Mouse (Mus musculus): ENCODE measurements around the gene Tex101.
"Not testable (repeated sequence)": the region's sequence is repeated elsewhere in the genome, so short reads cannot be mapped to it uniquely, and the experiment has no call there.

GRCm38 (mm10) chr7:24618374-24618773 lies 58.1 kb downstream of the Tex101 start:
- not testable (repeated sequence) for TF ChIP-seq CTCF, EP300 (IDR thresholded peaks at IDR 0.05)

Measured in lung, postnatal 0 days (tissue).